Mouse (Mus musculus) hindbrain, embryonic 13.5 days (tissue): ENCODE data around the gene Rxra. TPM values are rescaled to one million over a fixed set of nuclear protein-coding genes. Genes with fewer than 3 reads are reported as not detected.

Experiments used
- ATAC-seq: fragments of 200-750 bp; cut with Nextera tagmentation; 2 replicates; pipeline ENCODE4 v1.8.0; 2017; ENCODE audit warnings: moderate TSS enrichment; ENCODE audit not compliant: low FRiP score
- H3K27ac ChIP-seq: fragments of 300-500 bp; sonication (generic); 2 replicates; pipeline ENCODE4 v1.5.1; 2015; ENCODE audit warnings: inconsistent platforms, mild to moderate bottlenecking, moderate library complexity
- H3K27me3 ChIP-seq: fragments of 300-500 bp; sonication (generic); 2 replicates; pipeline ENCODE4 v1.6.1; 2015; ENCODE audit warnings: mild to moderate bottlenecking, inconsistent platforms
- H3K36me3 ChIP-seq: fragments of 300-500 bp; sonication (generic); 2 replicates; pipeline ENCODE4 v1.6.1; 2015; ENCODE audit warnings: mild to moderate bottlenecking, inconsistent platforms
- H3K4me1 ChIP-seq: fragments of 300-500 bp; sonication (generic); replicated peaks from 2 replicates; pipeline ENCODE4 v1.6.1; 2015; ENCODE audit warnings: inconsistent platforms
- H3K4me2 ChIP-seq: fragments of 300-500 bp; sonication (generic); 2 replicates; pipeline ENCODE4 v1.6.1; 2015; ENCODE audit warnings: inconsistent platforms, mild to moderate bottlenecking, moderate library complexity
- H3K4me3 ChIP-seq: fragments of 300-500 bp; sonication (generic); 2 replicates; pipeline ENCODE4 v1.5.1; 2015; ENCODE audit warnings: mild to moderate bottlenecking, inconsistent platforms
- H3K9ac ChIP-seq: fragments of 300-500 bp; sonication (generic); 2 replicates; pipeline ENCODE4 v1.6.1; 2015; ENCODE audit warnings: mild to moderate bottlenecking, inconsistent platforms
- H3K9me3 ChIP-seq: fragments of 300-500 bp; sonication (generic); 2 replicates; pipeline ENCODE4 v1.6.1; 2016; ENCODE audit warnings: inconsistent platforms
- WGBS: fragments of 180-500 bp; shearing (Covaris S2); methylation state at CpG from one replicate; pipeline ENCODE4 v1.1.7; 2015; 5-methylcytosine and 5-hydroxymethylcytosine counted together
- polyA plus RNA-seq: library from polyadenylated mRNA; unstranded; fragments of >200 nt; fragmentation: Nextera tagmentation; extraction: Ambion mirVana; gene quantifications from 2 replicates; pipeline ENCODE4 v1.2.1, GENCODE M21; 2015

The Rxra gene
- polyA plus RNA-seq, 1 experiment from 2014 or later, result 4.7 TPM

DNA sequence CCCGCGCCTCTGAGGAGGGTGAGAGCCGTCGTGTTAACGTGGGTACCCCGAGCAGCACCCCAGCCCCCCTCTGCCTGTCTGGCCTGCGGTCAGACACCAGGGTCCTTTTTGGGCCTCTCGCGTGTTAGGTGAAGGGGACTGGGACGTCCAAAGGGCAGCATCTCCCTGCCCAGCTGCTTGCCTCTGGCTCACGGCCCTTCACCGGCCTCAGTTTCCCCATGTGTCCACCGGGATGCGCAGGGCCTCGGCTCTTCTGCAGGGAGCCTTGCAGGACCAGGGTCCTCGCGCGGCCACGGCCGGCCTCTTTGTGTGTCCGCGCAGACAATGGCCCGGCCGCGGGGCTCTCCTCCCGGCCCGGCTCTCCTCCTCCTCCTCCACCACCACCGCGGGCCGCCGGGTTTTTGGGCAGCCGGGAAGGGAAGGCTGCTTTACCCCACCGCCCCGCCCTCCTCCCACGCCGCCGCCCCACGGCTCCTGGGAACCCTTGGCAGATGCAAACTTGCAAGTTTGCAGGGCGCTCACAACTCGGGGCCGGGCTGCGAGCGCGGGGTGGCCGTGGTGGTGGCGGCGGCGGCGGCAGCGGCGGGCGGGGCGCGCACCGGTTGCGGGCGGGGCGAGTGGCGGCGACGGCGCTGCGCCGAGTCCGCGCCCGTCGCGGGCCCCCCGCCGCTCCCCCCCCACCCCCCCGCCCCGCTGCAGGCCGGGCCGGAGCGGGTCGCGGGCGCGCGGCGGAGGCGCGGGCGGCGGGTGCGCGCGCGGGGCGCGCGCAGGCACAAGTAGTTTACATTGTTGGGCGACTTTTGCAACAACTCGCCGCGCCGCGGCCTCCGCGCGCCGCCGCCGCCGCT is 462 bp downstream of the Rxra start:
- H3K27ac ChIP-seq, result peak overlapping the region; percentile 83
- H3K9me3 ChIP-seq, result no peaks in the 10 kb centered on the region
- peaks cover 63% of the 10 kb centered on the region for H3K4me1 ChIP-seq
- no peaks in the 10 kb centered on the region for H3K36me3 ChIP-seq
- H3K27me3 ChIP-seq, result 0 out of 2 replicates have a peak, but pooled peaks cover 3% of the 10 kb centered on the region
- peak overlapping the region; percentile 81 for H3K9ac ChIP-seq
- H3K4me2 ChIP-seq, result peak overlapping the region; percentile 82
- peak overlapping the region; percentile 78 for H3K4me3 ChIP-seq
- WGBS, result under 1% methylated on average over 40 of the region's 106 CpGs
- ATAC-seq, result peak; percentile 25; the same call in 1 of the 2 replicates

DNA sequence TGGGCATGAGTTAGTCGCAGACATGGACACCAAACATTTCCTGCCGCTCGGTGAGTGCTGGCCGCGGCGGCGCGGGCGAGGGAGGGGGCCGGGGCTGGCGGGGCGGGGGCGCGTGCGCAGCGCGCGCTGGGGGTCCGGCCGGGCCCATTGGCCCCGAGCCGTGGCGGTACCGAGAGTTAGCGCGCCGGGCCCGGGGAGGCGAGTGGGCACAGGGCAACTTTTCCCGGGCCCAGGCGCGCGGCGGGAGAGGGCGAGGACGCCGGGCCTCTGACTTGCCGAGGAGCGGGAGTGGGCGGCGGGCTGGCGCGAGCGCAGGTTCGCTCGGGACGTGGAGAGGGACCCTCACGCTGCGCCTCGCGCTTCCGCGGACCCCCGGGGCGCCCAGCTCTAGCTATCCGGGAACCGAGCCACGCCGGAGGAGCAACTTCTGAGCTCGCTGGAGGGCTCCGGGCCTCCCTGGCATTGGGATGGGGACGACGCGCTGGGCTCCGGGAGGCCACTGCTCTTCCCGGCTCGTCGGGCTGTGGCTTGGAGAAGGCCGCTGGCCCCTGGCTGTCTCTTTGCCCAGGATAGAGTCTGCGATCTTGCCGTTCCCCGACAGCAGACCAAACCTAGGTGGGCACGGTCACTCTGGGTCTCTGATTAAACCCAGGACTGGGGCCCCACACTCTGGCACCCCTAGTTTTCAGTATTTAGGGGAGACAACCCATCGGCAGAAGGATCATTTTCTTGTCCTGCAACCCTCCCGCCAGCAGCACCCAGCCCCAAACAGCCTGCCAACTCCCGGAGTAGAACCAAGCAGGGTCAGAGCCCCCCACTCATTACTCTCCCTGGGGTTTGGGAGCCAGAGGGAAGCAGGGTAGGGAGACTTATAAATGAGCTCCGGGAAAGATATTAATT is 1.4 kb downstream of the Rxra start:
- Histone ChIP-seq H3K4me2 (peak overlapping the region; percentile 91), H3K36me3 (no peaks in the 10 kb centered on the region), H3K27me3 (0 out of 2 replicates have a peak, but pooled peaks cover 3% of the 10 kb centered on the region), H3K4me1 (peaks cover 63% of the 10 kb centered on the region), H3K9me3 (no peaks in the 10 kb centered on the region), H3K4me3 (peak overlapping the region; percentile 78), H3K9ac (peak overlapping the region; percentile 91), H3K27ac (peak overlapping the region; percentile 90)
- WGBS, result under 1% methylated on average over 61 of the region's 77 CpGs
- ATAC-seq, result no peak; the same call in 1 of the 2 replicates

DNA sequence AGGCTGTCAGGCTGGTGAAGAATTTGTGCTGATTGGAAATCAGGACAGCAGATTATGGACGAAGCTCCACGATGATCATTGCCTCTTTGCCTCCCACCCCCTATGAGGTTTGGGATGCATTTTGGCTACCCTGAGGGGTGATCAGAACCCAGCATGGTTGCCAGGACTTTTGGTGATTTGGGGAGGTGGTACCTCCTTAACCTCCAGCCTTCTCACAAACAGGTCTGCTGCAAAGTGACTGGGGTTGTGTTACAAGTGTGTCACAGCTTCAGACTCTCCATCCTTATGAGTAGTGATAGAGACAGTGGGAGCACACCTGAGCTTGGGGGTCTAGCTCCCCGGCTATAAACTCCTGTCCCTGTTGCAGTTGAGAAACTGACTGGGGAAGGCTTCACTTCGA is 2.1 kb downstream of the Rxra start:
- Histone ChIP-seq H3K4me1 (peaks cover 67% of the 10 kb centered on the region), H3K27me3 (0 out of 2 replicates have a peak, but pooled peaks cover 3% of the 10 kb centered on the region), H3K9ac (peak overlapping the region; percentile 91), H3K27ac (peak overlapping the region; percentile 90), H3K36me3 (no peaks in the 10 kb centered on the region), H3K9me3 (no peaks in the 10 kb centered on the region), H3K4me2 (peak overlapping the region; percentile 91), H3K4me3 (peak overlapping the region; percentile 78)
- 11% methylated on average over 4 of the region's 4 CpGs for WGBS
- ATAC-seq, result no peak

DNA sequence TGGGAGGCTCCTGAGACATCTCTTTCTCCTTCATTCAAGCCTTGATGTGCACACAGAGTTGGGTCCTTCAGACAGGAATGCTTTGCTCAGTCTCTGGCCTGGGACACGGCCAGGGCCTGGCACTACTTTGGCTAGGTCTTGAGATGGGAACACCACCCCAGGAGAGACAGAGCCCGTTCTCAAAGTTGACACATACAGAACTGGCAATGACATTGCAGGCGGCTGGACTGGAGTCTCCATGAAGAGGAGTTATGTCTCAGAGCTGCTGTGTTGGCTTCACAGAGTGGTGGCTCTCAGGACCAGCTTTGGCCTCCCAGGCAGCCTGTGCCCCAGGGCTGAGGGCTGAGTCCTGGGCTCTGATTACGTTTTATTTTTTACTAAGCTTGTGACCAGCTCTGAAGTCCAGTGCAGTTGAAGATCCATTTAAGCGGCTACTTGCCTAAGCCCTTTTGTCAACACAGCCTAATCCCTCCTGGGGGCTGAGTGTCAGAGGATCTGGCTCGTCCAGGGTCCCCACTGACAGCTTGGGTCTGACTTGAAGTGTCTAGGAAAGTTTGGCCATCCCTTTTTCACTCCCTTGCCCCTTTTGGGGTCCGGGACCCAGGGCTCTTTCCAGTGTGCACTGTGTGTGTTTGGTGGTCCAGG is 2.7 kb downstream of the Rxra start:
- peaks cover 73% of the 10 kb centered on the region for H3K4me1 ChIP-seq
- ATAC-seq, result no peak
- no peaks in the 10 kb centered on the region for H3K36me3 ChIP-seq
- H3K9me3 ChIP-seq, result no peaks in the 10 kb centered on the region
- peak overlapping the region; percentile 52; the same call in 1 of the 2 replicates for H3K27ac ChIP-seq
- H3K4me2 ChIP-seq, result peak overlapping the region; percentile 91
- WGBS, result 29% methylated on average over 7 of the region's 7 CpGs
- H3K9ac ChIP-seq, result peak overlapping the region; percentile 91
- 0 out of 2 replicates have a peak, but pooled peaks cover 3% of the 10 kb centered on the region for H3K27me3 ChIP-seq
- H3K4me3 ChIP-seq, result peak overlapping the region; percentile 78

DNA sequence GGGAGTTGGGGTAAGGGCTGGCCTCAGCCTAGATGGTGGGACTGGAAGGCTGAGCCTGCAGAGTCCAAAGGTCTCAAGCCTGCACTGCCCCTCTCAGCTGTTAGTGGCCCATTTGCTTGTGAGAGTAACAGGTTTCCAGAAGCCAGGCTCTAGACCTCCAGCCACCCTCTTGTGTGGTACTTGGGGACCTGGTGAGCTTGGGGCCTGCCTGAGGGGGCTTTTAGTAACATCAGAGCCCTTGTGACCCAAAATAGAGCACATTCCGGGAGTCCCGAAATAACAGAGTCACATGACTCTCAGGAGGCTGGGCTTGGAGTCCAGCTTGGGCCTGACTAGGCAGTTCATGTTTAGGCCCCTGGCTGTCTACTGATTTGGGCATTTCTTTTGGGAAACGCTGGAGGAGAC is 3.4 kb downstream of the Rxra start:
- Histone ChIP-seq H3K4me1 (peaks cover 80% of the 10 kb centered on the region), H3K4me3 (peak overlapping the region; percentile 78)

DNA sequence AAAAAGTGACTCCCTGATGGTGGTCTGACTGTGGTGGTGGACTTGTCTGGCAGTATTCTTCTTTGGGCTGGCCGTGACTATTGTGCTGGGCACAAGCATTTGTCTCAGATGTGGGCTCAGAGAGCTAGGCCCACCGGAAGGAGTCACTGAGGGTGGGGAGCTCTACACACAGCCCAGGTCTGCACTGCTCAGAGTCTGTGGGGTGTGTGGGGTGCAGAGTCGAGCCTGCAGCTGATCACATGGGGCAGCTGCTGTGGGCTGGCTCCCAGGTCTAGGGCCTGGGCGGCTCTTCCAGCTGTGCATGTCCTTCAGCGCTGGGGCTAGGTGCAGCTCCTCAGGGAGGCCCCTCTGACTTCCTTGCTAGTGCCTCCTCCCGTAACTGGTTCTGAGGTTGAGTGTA is 3.8 kb downstream of the Rxra start:
- Histone ChIP-seq H3K9ac (peak overlapping the region; percentile 63; the same call in 1 of the 2 replicates), H3K36me3 (no peaks in the 10 kb centered on the region), H3K4me1 (peaks cover 84% of the 10 kb centered on the region), H3K4me2 (peak overlapping the region; percentile 91), H3K27me3 (no peaks in the 10 kb centered on the region), H3K27ac (0 out of 2 replicates have a peak overlapping the region, but pooled peaks have one; percentile 12), H3K4me3 (no peak overlapping the region), H3K9me3 (no peaks in the 10 kb centered on the region)
- ATAC-seq, result no peak
- WGBS, result 48% methylated on average over 6 of the region's 6 CpGs

More for the DNA sequence above, 3.4 kb downstream of the Rxra start:
- Histone ChIP-seq H3K9me3 (no peaks in the 10 kb centered on the region), H3K27ac (peak overlapping the region; percentile 52), H3K9ac (peak overlapping the region; percentile 63), H3K4me2 (peak overlapping the region; percentile 91), H3K27me3 (0 out of 2 replicates have a peak, but pooled peaks cover under 1% of the 10 kb centered on the region), H3K36me3 (no peaks in the 10 kb centered on the region)
- 13% methylated on average over 3 of the region's 3 CpGs for WGBS
- ATAC-seq, result no peak

DNA sequence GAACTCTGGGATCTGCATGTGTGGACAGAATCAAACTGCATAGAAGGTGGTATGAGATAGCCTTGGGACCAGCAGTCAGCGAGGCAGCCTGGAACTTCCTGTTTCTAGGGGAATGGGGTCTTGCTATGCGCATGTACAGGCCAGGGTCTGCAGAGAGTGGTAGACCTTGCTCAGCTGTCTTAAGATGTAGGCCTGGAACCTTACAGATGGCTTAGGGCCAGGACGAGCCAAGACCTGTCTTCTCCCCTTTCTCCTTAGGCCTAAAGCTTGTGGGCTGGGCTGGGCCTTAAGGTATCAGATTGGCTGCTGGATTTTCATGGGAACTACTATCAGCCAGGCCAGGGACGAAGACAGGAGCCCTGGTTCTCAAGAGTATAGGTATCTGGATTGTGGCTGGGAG is 4.4 kb downstream of the Rxra start:
- ATAC-seq, result no peak
- Histone ChIP-seq H3K36me3 (no peaks in the 10 kb centered on the region), H3K27me3 (no peaks in the 10 kb centered on the region), H3K4me2 (no peak overlapping the region), H3K4me1 (peaks cover 86% of the 10 kb centered on the region), H3K9me3 (no peaks in the 10 kb centered on the region), H3K27ac (no peak overlapping the region), H3K4me3 (no peak overlapping the region), H3K9ac (peak overlapping the region; percentile 63; the same call in 1 of the 2 replicates)
- 91% methylated on average over 4 of the region's 4 CpGs for WGBS

DNA sequence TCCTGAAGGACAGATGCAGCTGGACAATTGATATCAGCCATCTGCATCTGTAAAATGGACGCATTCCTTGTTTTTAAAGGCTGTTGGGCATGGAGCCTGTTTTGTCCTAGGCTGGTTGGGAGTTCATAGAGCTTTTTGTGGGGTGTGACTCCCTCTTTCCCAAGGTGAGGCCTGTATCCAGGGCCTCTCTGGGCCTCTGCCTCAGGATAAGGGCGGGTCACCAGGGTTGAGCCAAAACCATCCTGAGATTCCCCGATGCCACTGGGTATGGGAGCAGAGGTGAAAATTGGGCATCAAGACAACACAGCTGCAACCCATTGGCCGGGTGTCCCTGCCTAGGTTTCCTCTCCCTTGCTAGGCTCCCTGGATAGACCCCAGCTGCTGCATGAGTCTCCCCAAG is 5.2 kb downstream of the Rxra start:
- peak overlapping the region; percentile 49 for H3K9ac ChIP-seq
- no peak for ATAC-seq
- peaks cover 81% of the 10 kb centered on the region for H3K4me1 ChIP-seq
- H3K27ac ChIP-seq, result peak overlapping the region; percentile 76
- no peak overlapping the region for H3K4me3 ChIP-seq
- H3K36me3 ChIP-seq, result no peaks in the 10 kb centered on the region
- H3K27me3 ChIP-seq, result no peaks in the 10 kb centered on the region
- WGBS, result 79% methylated on average over 4 of the region's 4 CpGs
- no peaks in the 10 kb centered on the region for H3K9me3 ChIP-seq
- H3K4me2 ChIP-seq, result no peak overlapping the region

DNA sequence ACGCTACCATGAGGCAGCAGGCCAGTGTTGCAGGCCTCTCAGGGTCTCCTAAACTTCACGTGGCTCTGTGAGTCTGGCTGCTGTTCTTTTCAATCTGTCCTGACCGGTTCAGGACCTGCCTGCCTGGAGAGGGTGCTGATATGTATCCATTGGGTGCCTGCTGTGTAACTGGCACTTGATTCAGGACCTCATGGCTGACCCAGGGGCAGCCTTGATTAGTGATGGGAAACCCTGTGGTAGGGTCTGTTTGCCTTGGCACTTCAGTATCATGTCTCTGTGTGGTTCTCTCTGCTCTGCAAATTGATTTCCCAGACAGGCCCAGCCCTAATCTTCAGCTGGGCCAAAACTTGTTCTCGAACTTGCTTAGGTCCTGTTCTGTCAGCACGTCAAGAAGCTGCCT is 5.9 kb downstream of the Rxra start:
- Histone ChIP-seq H3K4me2 (no peak overlapping the region), H3K27me3 (no peaks in the 10 kb centered on the region), H3K4me3 (no peak overlapping the region), H3K27ac (peak overlapping the region; percentile 76), H3K4me1 (peaks cover 85% of the 10 kb centered on the region), H3K9ac (peak overlapping the region; percentile 49), H3K9me3 (no peaks in the 10 kb centered on the region), H3K36me3 (no peaks in the 10 kb centered on the region)
- ATAC-seq, result no peak
- WGBS, result 55% methylated on average over 5 of the region's 5 CpGs

DNA sequence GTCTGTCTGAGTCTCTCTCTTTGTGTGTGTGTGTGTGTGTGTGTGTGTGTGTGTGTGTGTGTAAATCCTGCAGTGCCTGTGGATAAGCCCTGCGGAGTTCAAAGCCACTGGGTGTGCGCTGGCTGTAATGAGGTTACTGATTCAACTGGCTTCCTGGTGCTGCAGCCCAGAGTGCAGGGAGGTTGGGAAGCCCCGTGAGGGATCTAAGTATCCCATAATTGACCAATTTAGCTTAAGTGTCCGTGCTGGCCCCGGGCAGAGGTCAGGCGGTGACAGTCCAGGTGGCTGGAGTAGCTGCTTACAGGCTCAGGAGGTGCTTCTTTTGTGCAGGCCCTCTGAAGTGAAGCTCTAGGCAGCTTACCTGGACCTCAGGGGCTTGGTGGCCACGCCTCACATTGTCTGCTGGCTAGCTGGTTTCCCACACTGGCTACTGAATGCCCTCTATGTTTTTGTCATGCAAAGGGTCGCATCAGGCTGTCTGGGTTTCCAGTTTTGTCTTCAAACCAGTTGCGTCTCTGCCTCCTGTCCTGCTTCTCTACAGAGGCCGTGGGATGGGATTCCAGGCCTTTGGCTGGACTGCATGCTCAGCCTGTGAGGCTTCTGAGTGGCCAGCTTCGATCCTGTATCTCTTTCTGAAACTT is 7.9 kb downstream of the Rxra start:
- no peak for ATAC-seq
- Histone ChIP-seq H3K4me3 (no peak overlapping the region), H3K36me3 (no peaks in the 10 kb centered on the region), H3K4me1 (peaks cover 86% of the 10 kb centered on the region), H3K27me3 (no peaks in the 10 kb centered on the region), H3K9ac (no peak overlapping the region; the same call in 1 of the 2 replicates), H3K27ac (no peak overlapping the region), H3K9me3 (no peaks in the 10 kb centered on the region), H3K4me2 (no peak overlapping the region)
- 31% methylated on average over 11 of the region's 11 CpGs for WGBS

DNA sequence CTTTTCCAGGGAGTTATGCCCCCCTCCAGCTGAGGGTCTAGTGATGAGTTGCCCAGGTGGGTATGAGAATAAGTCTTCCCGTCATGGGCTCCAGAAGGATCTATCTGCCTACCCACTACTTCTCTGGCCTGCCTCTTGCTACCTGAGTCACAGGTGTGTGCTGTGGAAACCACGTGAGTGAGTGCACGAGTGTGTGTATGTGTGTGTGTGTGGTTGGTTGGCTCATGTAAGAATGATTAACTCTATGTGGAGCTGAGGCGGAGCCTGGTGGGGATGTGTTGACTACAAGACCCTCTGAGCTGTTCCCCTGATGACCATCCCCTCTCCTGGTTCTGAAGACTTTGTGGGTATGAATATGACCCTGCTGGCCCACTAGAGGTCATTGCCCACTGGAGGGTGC is 9.7 kb downstream of the Rxra start:
- peaks cover 81% of the 10 kb centered on the region for H3K4me1 ChIP-seq
- 93% methylated on average over 4 of the region's 4 CpGs for WGBS
- no peak overlapping the region for H3K4me3 ChIP-seq
- no peaks in the 10 kb centered on the region for H3K27me3 ChIP-seq
- H3K4me2 ChIP-seq, result no peak overlapping the region
- no peaks in the 10 kb centered on the region for H3K36me3 ChIP-seq
- no peak overlapping the region for H3K9ac ChIP-seq
- H3K27ac ChIP-seq, result no peak overlapping the region
- H3K9me3 ChIP-seq, result no peaks in the 10 kb centered on the region
- no peak for ATAC-seq
